Mouse (Mus musculus) midbrain, embryonic 14.5 days (tissue): ENCODE measurements around the gene Kcnc1. TPM values are rescaled to one million over a fixed set of nuclear protein-coding genes. Genes with fewer than 3 reads are reported as not detected.
A peak's percentile ranks its signal among the peaks of the same experiment; 100 is the strongest.

Experiments
- ATAC-seq: fragments of 200-750 bp; cut with Nextera tagmentation; 2 replicates; pipeline ENCODE4 v1.8.0; 2017; ENCODE audit warnings: moderate number of reproducible peaks, moderate library complexity; ENCODE audit not compliant: low FRiP score, low TSS enrichment
- DNase-seq: peaks from one replicate; pipeline ENCODE4 v3.0.0-alpha.2; 2015
- H3K27ac ChIP-seq: fragments of 300-500 bp; sonication (generic); replicated peaks from 2 replicates; pipeline ENCODE4 v1.5.1; 2014; ENCODE audit warnings: mild to moderate bottlenecking, low read depth, low read length, moderate library complexity
- H3K27me3 ChIP-seq: fragments of 300-500 bp; sonication (generic); 2 replicates; pipeline ENCODE4 v1.6.1; 2014; ENCODE audit warnings: low read length, control low read depth, mixed read lengths; ENCODE audit not compliant: control insufficient read depth, insufficient read depth
- H3K36me3 ChIP-seq: fragments of 300-500 bp; sonication (generic); 2 replicates; pipeline ENCODE4 v1.6.1; 2014; ENCODE audit warnings: low read length, control low read depth; ENCODE audit not compliant: control insufficient read depth, insufficient read depth
- H3K4me1 ChIP-seq: fragments of 300-500 bp; sonication (generic); 2 replicates; pipeline ENCODE4 v1.6.1; 2014; ENCODE audit warnings: mild to moderate bottlenecking, antibody characterized with exemption, low read length, control low read depth; ENCODE audit not compliant: control insufficient read depth, insufficient read depth
- H3K4me2 ChIP-seq: fragments of 300-500 bp; sonication (generic); 2 replicates; pipeline ENCODE4 v1.6.1; 2014; ENCODE audit warnings: mild to moderate bottlenecking, low read length, moderate library complexity
- H3K4me3 ChIP-seq: fragments of 300-500 bp; sonication (generic); replicated peaks from 2 replicates; pipeline ENCODE4 v1.5.1; 2014; ENCODE audit warnings: low read depth, low read length
- H3K9ac ChIP-seq: fragments of 300-500 bp; sonication (generic); replicated peaks from 2 replicates; pipeline ENCODE4 v1.6.1; 2014; ENCODE audit warnings: mild to moderate bottlenecking, low read length, moderate library complexity
- H3K9me3 ChIP-seq: fragments of 300-500 bp; sonication (generic); 2 replicates; pipeline ENCODE4 v1.6.1; 2016; ENCODE audit warnings: low read length, control low read depth, mixed read lengths; ENCODE audit not compliant: control insufficient read depth
- WGBS: fragments of 180-500 bp; shearing (Covaris S2); extraction: QIAGEN DNeasy Blood & Tissue Kit; methylation state at CpG from one replicate; pipeline ENCODE4 v1.1.7; 2014; 5-methylcytosine and 5-hydroxymethylcytosine counted together
- polyA plus RNA-seq: library from polyadenylated mRNA; unstranded; fragments of >200 nt; fragmentation: Nextera tagmentation; extraction: Ambion mirVana; gene quantifications from 2 replicates; pipeline ENCODE4 v1.2.1, GENCODE M21; 2014

Gene Kcnc1
- polyA plus RNA-seq, 1 experiment from 2014 or later = 13.9 TPM

- ATAC-seq = no peak
- 29% methylated on average over 12 of the region's 12 CpGs for WGBS
- Histone ChIP-seq H3K27ac (no peak overlapping the region), H3K4me2 (no peak overlapping the region), H3K4me1 (no peaks in the 10 kb centered on the region), H3K27me3 (no peaks in the 10 kb centered on the region), H3K9ac (no peak overlapping the region), H3K4me3 (no peak overlapping the region), H3K36me3 (no peaks in the 10 kb centered on the region), H3K9me3 (no peaks in the 10 kb centered on the region)
- DNase-seq = no peak
These were observed 13.0 kb downstream of the Kcnc1 start for GRCm38 (mm10) chr7:46409204-46409789.

GRCm38 (mm10) chr7:46410727-46411126, 14.4 kb downstream of the Kcnc1 start:
- 93% methylated on average over 6 of the region's 6 CpGs for WGBS

GRCm38 (mm10) chr7:46412823-46413222, 16.5 kb downstream of the Kcnc1 start:
- WGBS = 79% methylated on average over 5 of the region's 5 CpGs
- DNase-seq (no peak), ATAC-seq (no peak)
- no peak overlapping the region for H3K4me3 ChIP-seq
- H3K9me3 ChIP-seq = no peaks in the 10 kb centered on the region
- no peaks in the 10 kb centered on the region for H3K27me3 ChIP-seq
- H3K9ac ChIP-seq = no peak overlapping the region
- H3K27ac ChIP-seq = no peak overlapping the region
- peaks cover 10% of the 10 kb centered on the region; the same call in 1 of the 2 replicates for H3K4me1 ChIP-seq
- no peaks in the 10 kb centered on the region for H3K36me3 ChIP-seq
- H3K4me2 ChIP-seq = no peak overlapping the region

More at GRCm38 (mm10) chr7:46410727-46411126, 14.4 kb downstream of the Kcnc1 start:
- Histone ChIP-seq H3K4me3 (no peak overlapping the region), H3K4me1 (0 out of 2 replicates have a peak, but pooled peaks cover under 1% of the 10 kb centered on the region), H3K4me2 (no peak overlapping the region), H3K36me3 (no peaks in the 10 kb centered on the region), H3K27me3 (no peaks in the 10 kb centered on the region), H3K9ac (no peak overlapping the region), H3K9me3 (no peaks in the 10 kb centered on the region), H3K27ac (no peak overlapping the region)
- ATAC-seq = no peak
- no peak for DNase-seq

GRCm38 (mm10) chr7:46413959-46414725, 17.8 kb downstream of the Kcnc1 start:
- H3K27me3 ChIP-seq = no peaks in the 10 kb centered on the region
- no peaks in the 10 kb centered on the region for H3K9me3 ChIP-seq
- ATAC-seq (no peak), DNase-seq (no peak)
- no peak overlapping the region for H3K27ac ChIP-seq
- H3K4me2 ChIP-seq = no peak overlapping the region
- peaks cover 10% of the 10 kb centered on the region; the same call in 1 of the 2 replicates for H3K4me1 ChIP-seq
- no peaks in the 10 kb centered on the region for H3K36me3 ChIP-seq
- no peak overlapping the region for H3K9ac ChIP-seq
- 76% methylated on average over 6 of the region's 6 CpGs for WGBS
- no peak overlapping the region for H3K4me3 ChIP-seq

- Histone ChIP-seq H3K36me3 (no peaks in the 10 kb centered on the region), H3K27me3 (no peaks in the 10 kb centered on the region), H3K4me2 (no peak overlapping the region), H3K9me3 (no peaks in the 10 kb centered on the region), H3K4me3 (no peak overlapping the region), H3K9ac (no peak overlapping the region), H3K4me1 (peaks cover 11% of the 10 kb centered on the region; the same call in 1 of the 2 replicates), H3K27ac (no peak overlapping the region)
- WGBS = 74% methylated on average over 14 of the region's 14 CpGs
- ATAC-seq = no peak
- DNase-seq = no peak
These were observed 19.6 kb downstream of the Kcnc1 start for GRCm38 (mm10) chr7:46415818-46416425.

GRCm38 (mm10) chr7:46417467-46417866, 21.2 kb downstream of the Kcnc1 start:
- H3K36me3 ChIP-seq = no peaks in the 10 kb centered on the region
- H3K4me1 ChIP-seq = peaks cover 25% of the 10 kb centered on the region
- no peak overlapping the region for H3K4me3 ChIP-seq
- ATAC-seq (no peak), DNase-seq (no peak)
- 72% methylated on average over 7 of the region's 7 CpGs for WGBS
- no peaks in the 10 kb centered on the region for H3K9me3 ChIP-seq
- no peak overlapping the region for H3K4me2 ChIP-seq
- no peak overlapping the region for H3K27ac ChIP-seq
- no peaks in the 10 kb centered on the region for H3K27me3 ChIP-seq
- no peak overlapping the region for H3K9ac ChIP-seq

- DNase-seq (no peak), ATAC-seq (no peak)
- H3K9ac ChIP-seq = no peak overlapping the region
- 65% methylated on average over 16 of the region's 16 CpGs for WGBS
- no peaks in the 10 kb centered on the region for H3K27me3 ChIP-seq
- no peak overlapping the region for H3K4me2 ChIP-seq
- H3K4me3 ChIP-seq = no peak overlapping the region
- peaks cover 32% of the 10 kb centered on the region for H3K4me1 ChIP-seq
- H3K27ac ChIP-seq = no peak overlapping the region
- no peaks in the 10 kb centered on the region for H3K9me3 ChIP-seq
- no peaks in the 10 kb centered on the region for H3K36me3 ChIP-seq
These were observed 21.9 kb downstream of the Kcnc1 start for GRCm38 (mm10) chr7:46418102-46418622.

GRCm38 (mm10) chr7:46421535-46421934, 25.2 kb downstream of the Kcnc1 start:
- Histone ChIP-seq H3K4me3 (no peak overlapping the region), H3K36me3 (no peaks in the 10 kb centered on the region), H3K4me2 (no peak overlapping the region), H3K9me3 (no peaks in the 10 kb centered on the region), H3K4me1 (peaks cover 34% of the 10 kb centered on the region), H3K27me3 (no peaks in the 10 kb centered on the region), H3K27ac (peak overlapping the region; percentile 60), H3K9ac (no peak overlapping the region)
- 40% methylated on average over 5 of the region's 5 CpGs for WGBS
- no peak for ATAC-seq
- no peak for DNase-seq
